12 mouse cellular contexts compared by ENCODE assay signal in genomic region chr1:177343121-177343520, GRCm38 (mm10).
DNase-seq lines count a peak whose midpoint lies in the region; ATAC-seq and TF ChIP-seq lines count a peak whose summit lies in the region.
"Had no signal": no experiment of that assay in that cellular context is flagged by ENCODE, and none has a peak within 500 bp of the region (broad histone marks: within the 10 kb centered on the region; RNA-seq: fewer than 3 reads in every experiment).

No protein-coding gene starts in this region.

- H3K9me3 ChIP-seq in limb, embryonic 11.5 days (ENCODE audit: control insufficient read depth, low read length) = no peaks in the 10 kb centered on the region
- H3K9me3 ChIP-seq: heart, embryonic 13.5 days; liver, embryonic 15.5 days; neural tube, embryonic 15.5 days had no signal

- intact Hi-C loops in heart, postnatal 25 days (cut with DNase I) = no loop called here
- intact Hi-C loops in left cerebral cortex, postnatal 4 days (cut with DNase I) = no loop called here
- intact Hi-C loops in left cerebral cortex, adult 2 months (cut with DNase I) = no loop called here

- H3K4me1 ChIP-seq in limb, embryonic 11.5 days (ENCODE audit: control insufficient read depth, insufficient read depth, low read length) = no peaks in the 10 kb centered on the region

- DNase-seq in heart, adult 11 months = peak; percentile 75
- DNase-seq in heart, postnatal 25 days (ENCODE audit: low spot score) = no peak
- peak; percentile 47 for DNase-seq in left cerebral cortex, postnatal 4 days
- no peak for DNase-seq in left cerebral cortex, adult 2 months (ENCODE audit: extremely low spot score in 1 of 2, low spot score in 2 of 2)
- DNase-seq in MN1 (ENCODE audit: low spot score) = peak; percentile 75
- DNase-seq in limb, embryonic 11.5 days (ENCODE audit: low spot score) = peak; percentile 34
- no peak for DNase-seq in ovary, postnatal 36 days (ENCODE audit: low spot score)
- DNase-seq: cerebellum, adult 8-10 months had no signal

- H3K27me3 ChIP-seq in limb, embryonic 11.5 days (ENCODE audit: control insufficient read depth, insufficient read depth, low read length) = no peaks in the 10 kb centered on the region
- H3K27me3 ChIP-seq: heart, embryonic 13.5 days; liver, embryonic 15.5 days; neural tube, embryonic 15.5 days had no signal

- no peaks in the 10 kb centered on the region for H3K36me3 ChIP-seq in limb, embryonic 11.5 days (ENCODE audit: control insufficient read depth, insufficient read depth, low read length)
- H3K36me3 ChIP-seq: heart, embryonic 13.5 days; liver, embryonic 15.5 days; neural tube, embryonic 15.5 days had no signal

- 40% methylated on average over 6 of the region's 6 CpGs for WGBS in limb, embryonic 11.5 days

- no peak for ATAC-seq in limb, embryonic 11.5 days (ENCODE audit: insufficient number of reproducible peaks, low FRiP score, low TSS enrichment, low read depth)
- ATAC-seq: intestine, embryonic 16.5 days had no signal

- H3K4me2 ChIP-seq in limb, embryonic 11.5 days (ENCODE audit: low read depth, severe bottlenecking) = no peak overlapping the region
- H3K4me2 ChIP-seq: heart, embryonic 13.5 days; liver, embryonic 15.5 days; neural tube, embryonic 15.5 days had no signal

- H3K27ac ChIP-seq in left cerebral cortex, adult 2 months = no peak overlapping the region
- no peak overlapping the region for H3K27ac ChIP-seq in limb, embryonic 11.5 days (replicated peaks; ENCODE audit: low read depth, low read length)
- H3K27ac ChIP-seq: heart, embryonic 13.5 days; liver, embryonic 15.5 days; neural tube, embryonic 15.5 days had no signal

- no peak for TF ChIP-seq CTCF in left cerebral cortex, adult 2 months (IDR thresholded peaks at IDR 0.05)

- H3K4me3 ChIP-seq in left cerebral cortex, adult 2 months = no peak overlapping the region
- no peak overlapping the region for H3K4me3 ChIP-seq in limb, embryonic 11.5 days (ENCODE audit: low read depth, low read length)
- H3K4me3 ChIP-seq: heart, embryonic 13.5 days; liver, embryonic 15.5 days; neural tube, embryonic 15.5 days had no signal

- H3K9ac ChIP-seq in limb, embryonic 11.5 days (ENCODE audit: low read length) = no peak overlapping the region
- H3K9ac ChIP-seq: heart, embryonic 13.5 days; liver, embryonic 15.5 days; neural tube, embryonic 15.5 days had no signal

Comparison
In these comparisons a context has a peak if more than half of its experiments do, and no peak if none do; other contexts are left out.
1. DNase-seq: peak in heart, adult 11 months (single experiment), left cerebral cortex, postnatal 4 days (single experiment), MN1 (single experiment) and limb, embryonic 11.5 days (single experiment); none in heart, postnatal 25 days (single experiment), left cerebral cortex, adult 2 months (0 of 2) and ovary, postnatal 36 days (single experiment).